Mouse (Mus musculus): ENCODE data around the gene Dgkd.

DNA sequence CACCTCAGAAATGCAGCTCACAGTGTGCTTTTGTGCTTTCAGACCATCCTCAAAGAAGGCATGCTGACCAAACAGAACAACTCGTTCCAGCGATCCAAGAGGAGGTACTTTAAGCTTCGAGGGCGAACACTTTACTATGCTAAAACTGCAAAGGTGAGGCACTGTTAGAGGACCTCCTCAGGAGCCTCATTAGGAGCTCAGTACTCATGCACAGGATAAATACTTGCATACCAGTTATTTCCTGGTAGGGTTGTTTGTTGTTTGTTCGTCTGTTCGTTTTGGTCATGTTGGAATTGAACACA lies 27.2 kb downstream of the Dgkd start:
- TF ChIP-seq CTCF (conservative IDR thresholded peaks at IDR 0.05; ENCODE audit: insufficient read depth, insufficient read length, low read depth, low read length): no peak
- no peak for TF ChIP-seq POLR2A (IDR thresholded peaks at IDR 0.05; ENCODE audit: low read depth, low read length)
